Mouse (Mus musculus) mouse trophoblast stem cell (cell line): ENCODE measurements around the gene Zmat3.

ENCODE experiments used
- in situ Hi-C, 2 experiments: fragments of 300-500 bp; cut with MseI, MboI; formaldehyde crosslinking; loops; 2 replicates in 1 of 2; 3 replicates in 1 of 2; pipeline ENCODE4 v1.15.1; 2025

The Zmat3 gene

DNA sequence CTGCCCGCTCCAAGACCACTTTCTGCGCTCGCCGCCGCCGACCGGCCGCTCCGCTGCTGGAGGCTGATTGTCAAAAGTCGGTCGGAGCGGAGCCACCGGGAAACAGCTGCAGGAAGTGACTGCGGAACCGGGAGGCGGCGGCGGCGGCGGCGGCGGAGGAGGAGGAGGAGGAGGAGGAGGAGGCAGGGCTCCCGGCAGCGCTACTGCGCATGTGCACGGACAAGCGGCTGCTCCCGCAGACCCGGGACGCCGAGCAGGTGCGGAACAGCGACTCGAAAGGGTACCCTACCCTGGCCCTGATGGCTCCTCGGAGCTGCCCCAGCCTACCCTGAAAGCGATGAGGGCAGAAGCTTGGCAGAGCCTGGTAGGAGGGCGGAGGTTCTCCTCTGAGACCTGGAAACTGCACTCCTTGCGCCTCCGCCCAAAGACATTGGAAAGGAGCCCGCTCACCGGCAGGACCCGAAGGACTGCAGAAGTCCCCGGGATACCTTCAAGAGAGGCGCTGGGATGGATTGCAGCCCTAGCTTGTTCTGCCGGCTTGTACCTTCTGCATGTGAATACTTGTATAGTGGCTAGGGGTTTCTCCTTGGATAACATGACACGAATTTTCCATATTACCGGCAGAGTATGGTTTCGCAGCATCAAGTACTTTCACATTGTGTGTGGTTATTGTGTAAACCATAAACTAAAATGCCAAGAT lies at the start of gene Zmat3:
Zmat3 (minus strand) TSS at position 469 of the 700 bp plus-strand sequence.
- in situ Hi-C loops, result no loop called here

DNA sequence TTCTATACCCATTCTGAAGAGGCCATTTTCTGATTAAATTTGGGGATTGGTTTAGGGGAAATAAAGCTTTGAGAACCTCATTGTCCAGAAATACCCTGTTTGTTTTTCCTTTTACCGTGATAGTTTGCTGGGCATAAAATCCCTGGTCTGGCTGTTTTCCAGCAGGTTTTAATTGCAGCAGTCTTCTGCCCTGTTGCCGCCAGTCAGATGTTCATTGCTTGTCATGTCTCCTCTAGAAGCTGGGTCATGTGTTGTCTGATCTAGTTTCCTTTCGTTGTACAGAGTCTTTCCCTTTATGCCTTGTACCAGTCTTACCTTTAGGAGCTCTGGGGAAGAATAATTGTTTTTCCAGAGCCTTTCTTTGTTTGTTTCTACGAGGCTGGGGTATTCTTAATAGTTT lies 48.6 kb upstream of the Zmat3 start:
- in situ Hi-C loops, result no loop called here

GRCm38 (mm10) chr3:32412502-32413044 lies 46.8 kb upstream of the Zmat3 start:
- in situ Hi-C loops, result no loop called here

- in situ Hi-C loops, result no loop called here
Measured at GRCm38 (mm10) chr3:32408811-32409273, 43.0 kb upstream of the Zmat3 start.

GRCm38 (mm10) chr3:32406804-32407203 lies 41.0 kb upstream of the Zmat3 start:
- in situ Hi-C loops, result no loop called here

DNA sequence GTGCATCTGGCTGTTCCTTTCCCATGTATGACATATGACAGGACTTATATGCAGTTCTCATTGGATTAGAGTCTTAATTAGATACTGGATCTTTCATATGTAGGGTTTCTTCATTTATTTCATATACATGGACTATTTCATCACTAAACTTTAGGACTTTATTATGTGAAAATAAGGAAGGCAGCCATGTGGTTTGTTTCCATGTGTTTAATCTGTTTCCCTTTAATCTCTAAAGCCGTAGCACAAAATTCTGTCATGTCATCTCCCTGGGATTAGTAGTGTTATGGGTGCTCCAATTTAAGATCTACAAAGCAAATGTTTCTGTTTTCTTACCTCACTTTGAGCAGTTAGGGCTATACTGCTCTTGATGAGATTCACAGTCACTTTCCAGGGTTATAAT lies 39.9 kb upstream of the Zmat3 start:
- in situ Hi-C loops, result no loop called here

- in situ Hi-C loops, result no loop called here
Measured at GRCm38 (mm10) chr3:32402990-32403885, 37.4 kb upstream of the Zmat3 start.

DNA sequence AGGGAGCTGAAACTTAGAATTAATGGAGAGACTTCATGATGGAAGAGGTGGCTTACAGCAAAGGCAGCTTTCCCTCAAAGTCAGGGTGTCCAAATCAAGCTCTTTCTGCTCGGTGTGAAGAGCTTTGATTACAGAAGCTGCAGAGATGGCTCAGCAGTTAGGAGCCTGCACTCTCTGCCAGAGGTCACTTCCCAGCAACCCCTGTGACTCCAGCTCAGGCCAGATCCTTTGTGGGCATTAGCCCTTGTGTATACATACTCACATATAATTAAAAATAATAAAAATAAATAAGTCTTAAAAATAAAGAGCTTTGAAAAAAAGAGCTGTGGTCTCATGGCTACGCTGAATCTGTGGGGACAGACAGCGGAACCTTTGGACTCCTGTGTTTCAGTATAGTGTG lies 35.8 kb upstream of the Zmat3 start:
- in situ Hi-C loops, result no loop called here

GRCm38 (mm10) chr3:32399931-32400330 lies 34.1 kb upstream of the Zmat3 start:
- in situ Hi-C loops, result no loop called here

DNA sequence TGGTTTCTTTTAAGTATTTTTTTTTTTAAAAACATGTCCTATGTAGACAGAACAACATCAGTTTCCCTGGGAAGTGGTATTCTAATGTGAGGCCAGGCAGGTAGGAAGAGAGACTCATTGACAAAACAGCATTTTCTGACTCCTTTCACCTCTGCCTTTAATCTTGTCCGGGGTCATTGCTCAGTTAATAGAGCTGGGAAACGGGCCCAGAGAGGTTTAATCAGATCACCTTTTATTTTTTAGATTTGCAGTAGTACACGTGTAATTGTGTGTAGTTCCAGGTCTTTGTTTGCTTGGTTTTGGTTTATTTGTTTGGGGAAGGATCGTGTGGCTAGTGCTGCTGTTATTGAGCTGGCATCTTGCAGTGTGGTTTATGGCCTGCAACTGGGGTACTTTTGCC lies 33.6 kb upstream of the Zmat3 start:
- in situ Hi-C loops, result no loop called here

- in situ Hi-C loops, result no loop called here
Measured at GRCm38 (mm10) chr3:32398623-32399022, 32.8 kb upstream of the Zmat3 start.

- in situ Hi-C loops, result no loop called here
Measured at GRCm38 (mm10) chr3:32398175-32398538, 32.3 kb upstream of the Zmat3 start.

DNA sequence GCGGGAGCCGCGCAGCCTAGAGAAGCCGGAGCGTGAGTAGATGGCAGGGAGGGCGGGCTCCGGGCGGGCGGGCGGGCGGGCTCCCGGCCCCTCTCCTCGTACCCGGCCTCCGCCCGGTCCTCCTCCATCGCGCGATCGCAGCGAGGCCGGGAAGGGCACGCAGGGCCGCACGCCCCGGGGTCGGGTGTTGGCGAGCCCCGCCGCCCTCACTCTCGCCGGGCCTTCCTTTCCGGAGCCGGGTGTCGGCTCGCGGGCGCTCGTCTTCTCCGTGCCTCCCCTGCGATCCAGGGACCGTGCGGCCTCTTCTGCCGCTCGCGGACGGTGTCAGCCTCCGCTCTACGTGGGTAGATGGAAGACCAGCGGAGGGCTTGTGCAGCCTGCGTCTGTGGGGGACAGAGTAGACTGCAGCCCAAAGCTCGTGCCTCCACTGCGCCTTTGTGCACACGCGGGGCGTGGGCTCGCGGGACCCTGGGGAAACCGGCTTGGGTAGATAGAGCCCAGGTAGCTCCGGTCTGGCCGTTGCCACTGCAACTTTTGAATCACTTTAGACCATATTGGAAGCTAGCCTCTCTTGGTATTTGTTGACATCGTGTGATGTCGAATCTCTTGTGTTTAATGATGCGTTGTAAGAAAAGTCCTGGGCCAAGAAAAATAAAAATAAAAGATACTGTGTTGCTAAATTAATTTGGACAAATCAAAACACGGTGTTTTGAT lies 31.8 kb upstream of the Zmat3 start, which contains the start of gene Pik3ca:
Pik3ca (plus strand) TSS at position 211 of the 714 bp plus-strand sequence.
- in situ Hi-C loops, result no loop called here

DNA sequence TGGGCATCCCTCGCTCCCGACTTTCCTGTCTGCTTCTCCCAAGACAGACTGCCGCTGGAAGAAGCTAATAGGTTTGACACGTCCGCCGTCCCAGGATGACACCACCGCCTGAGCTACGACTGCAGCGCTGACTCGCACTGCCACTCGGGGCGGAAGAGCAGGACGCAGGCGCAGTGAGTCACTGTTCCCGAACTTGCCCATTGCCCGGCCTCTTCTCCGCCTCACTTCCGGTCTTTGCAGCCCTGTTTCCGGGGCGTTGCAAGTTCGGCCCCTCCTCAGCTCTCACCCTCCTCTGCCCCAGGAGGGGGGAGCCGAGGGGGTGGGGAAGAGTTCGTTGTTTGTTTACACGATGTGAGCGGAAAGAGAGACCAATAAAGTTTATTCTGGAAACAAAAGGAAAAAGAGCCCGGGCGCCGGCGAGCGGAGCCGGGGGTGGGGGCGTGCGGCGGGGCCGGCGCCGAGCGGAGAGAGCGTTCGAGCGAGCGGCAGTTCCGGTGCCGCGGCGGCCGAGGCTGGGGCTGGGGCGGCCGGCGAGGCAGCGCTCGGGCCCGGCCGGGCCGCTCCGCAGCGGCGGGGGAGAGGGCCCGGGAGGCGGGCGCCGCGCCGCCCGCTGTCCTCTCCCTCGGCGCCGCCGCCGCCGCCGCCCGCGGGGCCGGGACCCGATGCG lies 31.1 kb upstream of the Zmat3 start:
- in situ Hi-C loops, result no loop called here

DNA sequence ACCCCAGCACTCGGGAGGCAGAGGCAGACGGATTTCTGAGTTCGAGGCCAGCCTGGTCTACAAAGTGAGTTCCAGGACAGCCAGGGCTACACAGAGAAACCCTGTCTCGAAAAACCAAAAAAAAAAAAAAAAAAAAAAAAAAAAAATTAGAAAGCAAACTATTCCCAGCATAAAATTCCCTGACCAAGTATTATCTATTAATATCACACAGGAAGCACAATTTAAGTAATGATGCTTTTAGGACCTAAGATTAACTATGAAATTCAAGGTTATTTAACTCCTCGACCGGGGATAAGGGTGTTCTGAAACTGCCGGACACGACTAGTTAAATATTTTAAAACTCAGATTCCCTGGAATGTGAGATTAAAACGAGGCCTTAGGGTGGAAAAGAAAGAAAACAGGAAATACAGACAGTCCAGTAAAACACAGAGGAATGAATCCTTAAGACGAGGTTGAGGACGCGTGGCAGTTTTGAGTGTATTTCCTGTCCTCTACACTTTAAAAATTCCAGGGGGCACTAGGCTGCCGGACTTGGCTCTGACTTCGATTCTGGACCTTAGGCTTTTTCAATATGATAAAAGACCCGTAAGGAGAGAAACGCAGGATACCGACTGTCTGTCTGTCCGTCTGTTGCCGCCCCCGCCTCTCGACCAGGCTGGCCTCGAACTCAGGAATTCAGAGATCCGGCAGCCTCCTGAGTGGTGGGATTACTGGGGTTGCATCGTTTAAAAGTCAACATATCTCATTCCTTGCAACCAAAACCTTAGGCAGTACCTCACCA lies 30.1 kb upstream of the Zmat3 start:
- in situ Hi-C loops, result no loop called here

DNA sequence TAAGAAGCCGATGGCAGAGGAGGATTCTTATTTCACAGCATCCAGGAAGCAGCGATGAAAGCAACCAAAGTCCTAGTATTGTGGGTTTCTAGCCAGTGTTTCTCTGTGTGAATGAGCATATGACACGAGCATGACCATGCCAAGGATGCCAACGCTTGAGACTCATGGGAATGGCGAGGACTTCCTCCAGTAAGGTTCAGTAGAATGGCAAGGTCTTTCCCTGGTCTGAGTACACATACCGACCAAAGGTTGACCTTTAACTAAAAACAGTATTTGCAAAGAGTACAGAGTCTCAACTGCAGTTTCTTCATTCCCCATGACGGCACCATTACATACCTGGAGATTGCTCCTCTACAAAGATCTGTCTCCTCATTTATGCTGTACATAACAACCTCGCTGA lies 28.2 kb upstream of the Zmat3 start:
- in situ Hi-C loops, result no loop called here

DNA sequence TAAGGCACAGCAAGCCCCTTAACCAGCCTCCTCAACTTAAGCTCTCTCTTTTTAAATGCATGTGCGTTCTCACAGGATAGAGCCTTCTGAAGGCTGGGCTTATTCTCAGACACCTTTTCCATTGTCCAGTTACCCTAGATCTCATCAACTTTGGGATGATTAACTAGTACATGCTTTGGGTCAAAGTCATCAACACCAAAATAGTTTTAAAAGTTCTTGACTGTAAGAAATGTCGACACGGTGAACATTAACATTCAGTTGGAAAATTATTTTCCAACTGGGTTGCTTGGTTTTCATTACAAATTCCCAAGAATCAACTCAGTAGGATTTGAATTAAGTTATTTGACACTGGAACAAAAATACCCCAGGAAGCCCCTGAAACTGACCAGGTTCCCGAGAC lies 27.0 kb upstream of the Zmat3 start:
- in situ Hi-C loops, result no loop called here

GRCm38 (mm10) chr3:32381556-32381955 lies 15.7 kb upstream of the Zmat3 start:
- in situ Hi-C loops, result loop anchor here in 1 of 2 experiments (10.0 kb wide), 1 partner anchor 123 kb away; no protein-coding TSS in a partner anchor

- in situ Hi-C loops, result loop anchor here in 1 of 2 experiments (10.0 kb wide), 1 partner anchor 125 kb away; no protein-coding TSS in a partner anchor
Measured at GRCm38 (mm10) chr3:32379891-32380290, 14.1 kb upstream of the Zmat3 start.

- in situ Hi-C loops, result no loop called here
Measured at GRCm38 (mm10) chr3:32373236-32373635, 7.4 kb upstream of the Zmat3 start.
